Mouse (Mus musculus): Measurements from ENCODE around the gene Trpv4. TPM values are rescaled to one million over a fixed set of nuclear protein-coding genes. Genes with fewer than 3 reads are reported as not detected.

Gene Trpv4
- polyA plus RNA-seq, 1 experiment from 2014 or later, result 1.1 TPM

DNA sequence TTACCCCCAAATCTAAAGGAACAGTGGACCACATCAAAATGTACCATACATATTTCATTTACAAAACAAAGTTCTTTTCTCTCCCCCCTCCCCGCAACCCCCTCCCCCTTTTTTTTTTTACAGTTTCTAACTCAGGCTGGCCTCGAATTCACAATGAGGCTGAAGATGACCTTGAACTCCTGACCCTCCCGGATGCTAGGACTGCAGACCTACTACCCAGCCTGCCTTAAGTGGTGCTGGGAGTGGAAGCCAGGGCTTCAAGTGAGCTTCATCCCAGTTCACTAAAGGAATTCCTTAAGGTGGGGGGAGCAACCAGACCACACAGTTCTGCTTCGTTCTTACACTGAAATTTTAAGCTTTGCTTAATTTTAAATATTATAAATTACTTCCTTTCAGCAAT lies 5.9 kb upstream of the Trpv4 start:
- no peak overlapping the region for H3K9ac ChIP-seq
- H3K4me3 ChIP-seq, result no peak overlapping the region
- WGBS, result 79% methylated on average over 4 of the region's 4 CpGs
- H3K36me3 ChIP-seq, result no peaks in the 10 kb centered on the region
- 0 out of 2 replicates have a peak, but pooled peaks cover 2% of the 10 kb centered on the region for H3K4me1 ChIP-seq
- peaks cover 9% of the 10 kb centered on the region for H3K27me3 ChIP-seq (replicated peaks)
- H3K4me2 ChIP-seq (replicated peaks), result no peak overlapping the region
- H3K27ac ChIP-seq, result no peak overlapping the region
- ATAC-seq (ENCODE audit: low FRiP score, low read depth), result no peak
- no peaks in the 10 kb centered on the region for H3K9me3 ChIP-seq

DNA sequence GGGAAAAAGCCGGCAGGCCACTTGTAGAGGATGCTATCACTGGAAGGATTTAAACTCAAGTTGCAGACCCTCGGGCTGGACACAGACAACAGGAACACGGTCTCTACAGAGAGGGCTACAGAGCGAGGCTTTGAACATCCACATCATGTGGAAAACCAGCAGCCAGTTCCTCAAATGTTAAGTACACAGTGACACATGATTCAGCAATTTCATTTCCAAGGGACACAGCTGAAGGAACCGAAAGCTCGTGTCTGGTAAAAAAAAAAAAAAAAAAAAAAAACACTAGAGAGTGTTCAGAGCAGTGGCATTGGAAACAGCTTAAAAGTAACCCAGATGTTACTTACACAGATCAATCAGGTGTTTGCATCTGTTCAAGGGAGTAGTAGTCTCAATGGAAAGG lies 2.8 kb upstream of the Trpv4 start:
- Histone ChIP-seq H3K9ac (no peak overlapping the region), H3K27me3 (replicated peaks) (peaks cover 40% of the 10 kb centered on the region), H3K4me2 (replicated peaks) (no peak overlapping the region), H3K27ac (no peak overlapping the region), H3K4me1 (peaks cover 11% of the 10 kb centered on the region), H3K36me3 (no peaks in the 10 kb centered on the region), H3K9me3 (no peaks in the 10 kb centered on the region), H3K4me3 (no peak overlapping the region)
- ATAC-seq (ENCODE audit: low FRiP score, low read depth), result no peak
- 78% methylated on average over 6 of the region's 6 CpGs for WGBS

- Histone ChIP-seq H3K4me1 (peaks cover 9% of the 10 kb centered on the region), H3K4me3 (no peak overlapping the region; the same call in 1 of the 2 replicates), H3K9me3 (no peaks in the 10 kb centered on the region), H3K27me3 (replicated peaks) (peaks cover 50% of the 10 kb centered on the region), H3K4me2 (replicated peaks) (peak overlapping the region; percentile 73), H3K27ac (no peak overlapping the region), H3K9ac (no peak overlapping the region), H3K36me3 (no peaks in the 10 kb centered on the region)
- no peak for ATAC-seq (ENCODE audit: low FRiP score, low read depth)
- 32% methylated on average over 10 of the region's 10 CpGs for WGBS
These were observed 795 bp downstream of the Trpv4 start for GRCm38 (mm10) chr5:114657426-114657825.

- Histone ChIP-seq H3K4me1 (peaks cover 10% of the 10 kb centered on the region), H3K4me3 (no peak overlapping the region), H3K27me3 (replicated peaks) (peaks cover 50% of the 10 kb centered on the region), H3K9ac (no peak overlapping the region), H3K9me3 (no peaks in the 10 kb centered on the region), H3K36me3 (no peaks in the 10 kb centered on the region), H3K27ac (no peak overlapping the region), H3K4me2 (replicated peaks) (no peak overlapping the region)
- WGBS, result 77% methylated on average over 7 of the region's 7 CpGs
- ATAC-seq (ENCODE audit: low FRiP score, low read depth), result no peak
These were observed 1.9 kb downstream of the Trpv4 start for GRCm38 (mm10) chr5:114656305-114656704.

DNA sequence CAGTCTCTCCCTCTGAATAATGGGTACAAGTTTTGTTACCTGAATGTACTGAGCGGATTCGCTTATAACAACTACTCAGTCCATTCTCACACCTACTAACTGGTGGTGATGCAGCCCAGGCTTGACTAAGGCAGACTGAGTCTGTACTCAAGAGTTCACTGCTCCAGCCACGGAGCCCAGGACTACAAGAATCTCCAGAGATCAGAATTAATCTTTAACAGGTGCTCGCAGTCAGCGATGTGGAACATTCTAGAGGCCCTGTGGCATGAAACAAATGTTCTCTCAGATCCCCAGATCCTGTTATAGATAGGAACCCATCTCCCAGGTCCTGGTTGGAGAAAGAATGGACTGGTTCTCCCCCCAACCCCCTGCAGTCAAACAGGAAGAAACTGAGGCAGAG lies 2.5 kb downstream of the Trpv4 start:
- 91% methylated on average over 5 of the region's 5 CpGs for WGBS
- Histone ChIP-seq H3K27ac (no peak overlapping the region), H3K4me1 (peaks cover 15% of the 10 kb centered on the region), H3K9ac (no peak overlapping the region), H3K36me3 (no peaks in the 10 kb centered on the region), H3K4me2 (replicated peaks) (no peak overlapping the region), H3K4me3 (no peak overlapping the region), H3K27me3 (replicated peaks) (peaks cover 52% of the 10 kb centered on the region), H3K9me3 (no peaks in the 10 kb centered on the region)
- no peak for ATAC-seq (ENCODE audit: low FRiP score, low read depth)

- H3K4me2 ChIP-seq (replicated peaks), result no peak overlapping the region
- H3K27me3 ChIP-seq (replicated peaks), result peaks cover 46% of the 10 kb centered on the region
- H3K9ac ChIP-seq, result no peak overlapping the region
- no peak overlapping the region for H3K4me3 ChIP-seq
- ATAC-seq (ENCODE audit: low FRiP score, low read depth), result no peak
- 77% methylated on average over 15 of the region's 15 CpGs for WGBS
- no peak overlapping the region for H3K27ac ChIP-seq
- H3K9me3 ChIP-seq, result no peaks in the 10 kb centered on the region
- peaks cover 15% of the 10 kb centered on the region for H3K4me1 ChIP-seq
- H3K36me3 ChIP-seq, result no peaks in the 10 kb centered on the region
These were observed 4.4 kb downstream of the Trpv4 start for GRCm38 (mm10) chr5:114653656-114654437.

GRCm38 (mm10) chr5:114651449-114651848 lies 6.8 kb downstream of the Trpv4 start:
- WGBS, result 21% methylated on average over 3 of the region's 3 CpGs
- Histone ChIP-seq H3K9ac (no peak overlapping the region), H3K27me3 (replicated peaks) (peaks cover 30% of the 10 kb centered on the region)

DNA sequence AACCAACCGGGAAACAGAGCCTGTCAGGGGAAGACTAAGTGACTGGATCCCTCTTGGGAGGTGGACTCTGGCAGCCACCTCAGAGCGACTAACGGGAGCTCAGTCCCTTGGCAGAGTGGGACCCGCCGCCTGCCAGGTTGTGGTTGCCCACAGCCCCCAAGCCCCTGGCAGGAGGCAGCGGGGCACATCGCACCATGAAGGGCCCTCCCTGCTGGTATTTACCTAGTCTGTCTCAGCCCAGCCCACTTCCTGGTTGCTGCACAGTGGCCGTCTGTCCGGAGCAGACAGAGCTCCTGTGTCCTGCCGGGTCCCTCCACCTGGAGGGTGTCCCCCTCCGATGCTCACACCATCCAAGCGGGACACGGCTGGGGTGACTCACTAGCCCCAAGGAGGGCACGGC lies 7.2 kb downstream of the Trpv4 start:
- no peaks in the 10 kb centered on the region for H3K9me3 ChIP-seq
- H3K4me3 ChIP-seq, result no peak overlapping the region
- H3K36me3 ChIP-seq, result no peaks in the 10 kb centered on the region
- no peak overlapping the region for H3K4me2 ChIP-seq (replicated peaks)
- WGBS, result 40% methylated on average over 14 of the region's 14 CpGs
- no peak overlapping the region; the same call in 1 of the 2 replicates for H3K9ac ChIP-seq
- no peak overlapping the region for H3K27ac ChIP-seq
- ATAC-seq (ENCODE audit: low FRiP score, low read depth), result no peak
- peaks cover 25% of the 10 kb centered on the region for H3K27me3 ChIP-seq (replicated peaks)
- H3K4me1 ChIP-seq, result peaks cover 17% of the 10 kb centered on the region

More at GRCm38 (mm10) chr5:114651449-114651848, 6.8 kb downstream of the Trpv4 start:
- no peak overlapping the region for H3K4me2 ChIP-seq (replicated peaks)
- no peak overlapping the region for H3K27ac ChIP-seq
- no peak for ATAC-seq (ENCODE audit: low FRiP score, low read depth)
- no peak overlapping the region for H3K4me3 ChIP-seq
- no peaks in the 10 kb centered on the region for H3K9me3 ChIP-seq
- peaks cover 17% of the 10 kb centered on the region for H3K4me1 ChIP-seq
- H3K36me3 ChIP-seq, result no peaks in the 10 kb centered on the region

DNA sequence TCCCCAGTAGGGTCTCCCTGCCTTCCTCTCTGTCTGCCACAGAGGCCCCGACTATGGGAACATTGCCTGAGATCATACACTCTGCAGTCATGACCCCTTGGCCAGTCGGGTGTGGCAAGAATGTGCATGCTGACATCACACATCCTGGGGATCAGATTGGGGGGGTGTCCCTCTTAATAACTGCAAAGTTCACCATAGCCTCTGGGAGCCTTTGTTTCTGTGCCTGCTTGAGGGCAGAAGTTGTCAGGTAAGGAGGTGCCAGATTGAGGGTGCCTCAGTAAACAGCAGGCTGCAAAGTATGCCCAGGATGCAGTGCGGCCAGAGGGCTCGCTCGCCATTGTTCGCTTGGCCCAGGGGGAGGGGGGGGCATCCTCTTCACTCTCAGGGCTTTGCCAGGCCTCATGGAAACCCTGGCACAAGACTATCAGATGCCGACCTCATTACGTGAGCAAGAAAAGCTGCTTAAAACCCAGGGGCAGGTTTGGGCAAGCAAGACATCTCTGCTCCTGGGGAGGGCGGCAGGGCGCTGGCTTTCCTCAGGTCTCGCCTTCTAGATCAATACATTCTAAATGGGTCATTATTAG lies 9.4 kb downstream of the Trpv4 start:
- no peak for ATAC-seq (ENCODE audit: low FRiP score, low read depth)
- no peaks in the 10 kb centered on the region for H3K9me3 ChIP-seq
- 77% methylated on average over 11 of the region's 11 CpGs for WGBS
- H3K27ac ChIP-seq, result no peak overlapping the region
- H3K27me3 ChIP-seq (replicated peaks), result peaks cover 16% of the 10 kb centered on the region
- no peaks in the 10 kb centered on the region for H3K36me3 ChIP-seq
- H3K4me3 ChIP-seq, result no peak overlapping the region
- H3K4me1 ChIP-seq, result peaks cover 17% of the 10 kb centered on the region
- H3K4me2 ChIP-seq (replicated peaks), result no peak overlapping the region
- H3K9ac ChIP-seq, result no peak overlapping the region

GRCm38 (mm10) chr5:114647211-114647974 lies 10.8 kb downstream of the Trpv4 start:
- H3K36me3 ChIP-seq, result no peaks in the 10 kb centered on the region
- H3K27ac ChIP-seq, result no peak overlapping the region
- H3K9me3 ChIP-seq, result no peaks in the 10 kb centered on the region
- ATAC-seq (ENCODE audit: low FRiP score, low read depth), result peak; percentile 55
- peaks cover 17% of the 10 kb centered on the region for H3K4me1 ChIP-seq
- peaks cover 16% of the 10 kb centered on the region for H3K27me3 ChIP-seq (replicated peaks)
- H3K4me2 ChIP-seq (replicated peaks), result peak overlapping the region; percentile 61
- H3K9ac ChIP-seq, result 0 out of 2 replicates have a peak overlapping the region, but pooled peaks have one; percentile 26
- H3K4me3 ChIP-seq, result peak overlapping the region; percentile 18
- WGBS, result 3% methylated on average over 27 of the region's 27 CpGs

GRCm38 (mm10) chr5:114645916-114646315 lies 12.3 kb downstream of the Trpv4 start:
- no peak for ATAC-seq (ENCODE audit: low FRiP score, low read depth)
- H3K9ac ChIP-seq, result no peak overlapping the region
- peaks cover 13% of the 10 kb centered on the region for H3K4me1 ChIP-seq
- H3K27me3 ChIP-seq (replicated peaks), result peaks cover 13% of the 10 kb centered on the region
- H3K4me2 ChIP-seq (replicated peaks), result no peak overlapping the region
- H3K9me3 ChIP-seq, result no peaks in the 10 kb centered on the region
- H3K27ac ChIP-seq, result no peak overlapping the region
- H3K4me3 ChIP-seq, result no peak overlapping the region
- H3K36me3 ChIP-seq, result no peaks in the 10 kb centered on the region
- 86% methylated on average over 5 of the region's 5 CpGs for WGBS

- Histone ChIP-seq H3K27ac (no peak overlapping the region), H3K27me3 (replicated peaks) (peaks cover 11% of the 10 kb centered on the region), H3K36me3 (no peaks in the 10 kb centered on the region), H3K9me3 (no peaks in the 10 kb centered on the region), H3K4me3 (no peak overlapping the region), H3K9ac (no peak overlapping the region), H3K4me2 (replicated peaks) (no peak overlapping the region), H3K4me1 (peaks cover 11% of the 10 kb centered on the region)
- WGBS, result 51% methylated on average over 6 of the region's 6 CpGs
- ATAC-seq (ENCODE audit: low FRiP score, low read depth), result no peak
These were observed 13.3 kb downstream of the Trpv4 start for GRCm38 (mm10) chr5:114644918-114645317.

All from neural tube, embryonic 12.5 days (tissue).